Mouse (Mus musculus): ENCODE measurements around the gene Sun1. TPM values are rescaled to one million over a fixed set of nuclear protein-coding genes. Genes with fewer than 3 reads are reported as not detected.

The Sun1 gene
- polyA plus RNA-seq, 1 experiment from 2014 or later, result 52.7 TPM

DNA sequence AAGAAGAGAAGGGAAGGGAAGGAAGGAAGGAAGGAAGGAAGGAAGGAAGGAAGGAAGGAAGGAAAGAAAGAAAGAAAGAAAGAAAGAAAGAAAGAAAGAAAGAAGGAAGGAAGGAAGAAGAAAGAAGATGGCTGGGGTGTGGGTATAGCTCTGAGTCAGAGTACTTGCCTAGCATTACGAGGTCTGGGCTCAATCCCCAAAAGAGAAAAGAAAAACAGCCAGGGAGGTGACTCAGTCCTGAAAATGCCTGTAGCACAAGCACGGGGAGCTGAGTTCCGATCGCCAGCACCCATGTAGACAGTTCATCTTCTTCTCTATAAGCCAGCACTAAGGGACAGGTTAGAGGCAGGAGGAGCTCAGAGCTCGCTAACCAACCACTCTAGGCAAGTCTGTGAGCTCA is 10.7 kb upstream of the Sun1 start:
- DNase-seq (ENCODE audit: low spot score), result no peak
- 91% methylated on average over 5 of the region's 5 CpGs for WGBS
- peaks cover 36% of the 10 kb centered on the region for H3K36me3 ChIP-seq
- H3K4me3 ChIP-seq, result no peak overlapping the region
- H3K27me3 ChIP-seq (ENCODE audit: low read depth, poor library complexity, severe bottlenecking), result no peaks in the 10 kb centered on the region
- H3K27ac ChIP-seq, result no peak overlapping the region
- no peaks in the 10 kb centered on the region for H3K4me1 ChIP-seq
- H3K9me3 ChIP-seq (replicated peaks), result no peaks in the 10 kb centered on the region

DNA sequence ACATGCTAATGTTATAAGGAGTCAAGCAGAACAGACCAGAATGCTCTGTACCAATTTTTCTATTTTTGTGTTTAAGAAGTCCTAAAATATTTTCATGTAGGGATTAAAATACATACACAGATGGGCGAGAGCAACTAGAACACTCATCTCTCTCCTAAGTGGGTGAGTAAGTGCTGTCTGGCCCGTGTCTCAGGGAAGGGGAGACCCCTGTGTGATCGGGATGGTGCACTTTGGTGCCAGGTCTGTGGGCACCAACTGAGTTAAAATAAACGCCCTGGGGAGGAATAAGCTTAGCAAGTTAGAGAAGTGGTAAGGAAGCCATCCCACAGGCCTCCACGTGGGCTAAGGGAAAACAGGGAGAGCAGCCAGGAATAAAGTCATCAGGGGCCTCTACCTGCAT is 9.5 kb upstream of the Sun1 start:
- Histone ChIP-seq H3K27ac (no peak overlapping the region), H3K27me3 (ENCODE audit: low read depth, poor library complexity, severe bottlenecking) (no peaks in the 10 kb centered on the region), H3K4me3 (no peak overlapping the region), H3K4me1 (no peaks in the 10 kb centered on the region), H3K36me3 (peaks cover 24% of the 10 kb centered on the region), H3K9me3 (replicated peaks) (no peaks in the 10 kb centered on the region)
- WGBS, result 76% methylated on average over 5 of the region's 5 CpGs
- DNase-seq (ENCODE audit: low spot score), result no peak

DNA sequence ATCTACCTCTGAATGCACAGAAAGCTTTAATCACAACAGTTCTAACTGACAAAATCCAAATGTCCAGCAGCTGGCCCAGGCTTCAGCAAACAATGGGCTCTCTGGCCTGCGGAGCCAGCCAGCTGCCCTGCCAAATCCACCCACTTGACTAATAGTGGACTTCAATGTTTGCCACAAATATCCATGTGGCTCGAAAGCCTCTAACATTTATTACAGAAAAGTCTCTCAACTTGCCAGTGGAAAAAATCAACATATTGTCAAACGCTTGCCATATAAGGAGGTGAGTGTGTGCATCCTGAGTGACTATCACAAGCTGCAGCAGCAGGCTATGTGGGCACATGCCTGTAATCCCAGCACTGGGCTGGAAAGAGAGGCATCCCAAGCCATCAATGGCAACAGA is 1.7 kb upstream of the Sun1 start:
- Histone ChIP-seq H3K4me1 (peaks cover 27% of the 10 kb centered on the region), H3K9me3 (replicated peaks) (no peaks in the 10 kb centered on the region), H3K27ac (no peak overlapping the region), H3K36me3 (no peaks in the 10 kb centered on the region; the same call in 1 of the 2 replicates), H3K27me3 (ENCODE audit: low read depth, poor library complexity, severe bottlenecking) (no peaks in the 10 kb centered on the region), H3K4me3 (no peak overlapping the region)
- DNase-seq (ENCODE audit: low spot score), result no peak
- 94% methylated on average over 3 of the region's 3 CpGs for WGBS

DNA sequence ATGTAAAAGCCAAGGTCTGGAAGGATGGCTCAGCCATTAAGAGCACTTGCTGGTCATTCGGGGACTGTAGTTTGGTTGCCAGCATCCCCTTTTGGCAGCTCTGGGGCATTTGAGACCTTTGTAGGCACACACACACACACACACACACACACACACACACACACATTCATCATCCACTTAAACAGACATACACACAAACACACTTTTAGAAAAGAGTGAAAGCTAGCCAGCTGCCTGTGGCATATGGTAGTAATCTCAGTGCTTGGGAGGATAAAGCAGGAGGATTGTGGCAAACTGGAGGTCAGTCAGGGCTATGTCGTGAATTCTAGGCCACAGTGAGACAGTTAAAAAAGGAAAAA is 822 bp upstream of the Sun1 start:
- no peaks in the 10 kb centered on the region; the same call in 1 of the 2 replicates for H3K36me3 ChIP-seq
- peaks cover 27% of the 10 kb centered on the region for H3K4me1 ChIP-seq
- no peaks in the 10 kb centered on the region for H3K27me3 ChIP-seq (ENCODE audit: low read depth, poor library complexity, severe bottlenecking)
- peak; percentile 40 for DNase-seq (ENCODE audit: low spot score)
- WGBS, result 36% methylated on average over 2 of the region's 2 CpGs
- H3K9me3 ChIP-seq (replicated peaks), result no peaks in the 10 kb centered on the region
- H3K4me3 ChIP-seq, result peak overlapping the region; percentile 88
- H3K27ac ChIP-seq, result peak overlapping the region; percentile 89

DNA sequence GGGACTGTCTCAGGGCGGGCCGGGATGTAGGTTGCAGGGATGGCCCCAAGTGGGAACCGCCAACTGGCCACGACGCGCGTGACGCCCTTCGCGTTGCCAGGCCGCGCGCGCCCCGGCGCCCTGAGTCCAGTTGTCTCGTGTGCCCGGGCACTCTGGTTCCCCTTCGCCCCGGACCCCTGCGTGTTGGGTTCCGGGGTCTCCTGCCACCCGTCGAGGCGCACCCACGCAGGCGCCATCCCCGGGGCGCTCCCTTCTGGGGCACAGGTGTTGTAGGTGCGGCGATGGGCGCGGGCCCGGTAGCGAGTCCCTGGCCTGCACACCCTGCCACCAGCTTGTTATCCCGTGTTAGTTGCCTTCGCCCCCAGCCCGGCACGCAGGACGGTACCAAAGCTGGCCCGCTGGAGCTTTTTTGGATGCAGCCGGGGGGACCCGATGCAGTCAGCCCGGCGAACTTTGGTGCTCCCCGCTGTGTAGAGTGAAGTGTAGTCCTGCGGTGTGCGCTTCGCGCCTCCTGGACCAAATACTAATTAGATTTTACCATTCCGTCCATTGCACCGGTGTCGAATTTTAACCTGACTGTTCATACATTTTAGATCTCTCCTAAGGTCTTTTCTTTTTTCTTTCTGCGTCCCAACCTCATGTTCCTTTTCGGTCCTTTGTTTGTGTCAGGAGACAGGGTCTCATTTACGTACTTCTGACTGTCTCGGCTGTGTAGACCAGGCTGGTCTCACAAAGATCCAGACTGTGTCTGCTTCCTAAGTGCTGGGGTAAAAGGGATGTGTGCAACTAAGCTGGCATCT is 533 bp downstream of the Sun1 start:
- WGBS, result 2% methylated on average over 57 of the region's 57 CpGs
- no peak for DNase-seq (ENCODE audit: low spot score)

DNA sequence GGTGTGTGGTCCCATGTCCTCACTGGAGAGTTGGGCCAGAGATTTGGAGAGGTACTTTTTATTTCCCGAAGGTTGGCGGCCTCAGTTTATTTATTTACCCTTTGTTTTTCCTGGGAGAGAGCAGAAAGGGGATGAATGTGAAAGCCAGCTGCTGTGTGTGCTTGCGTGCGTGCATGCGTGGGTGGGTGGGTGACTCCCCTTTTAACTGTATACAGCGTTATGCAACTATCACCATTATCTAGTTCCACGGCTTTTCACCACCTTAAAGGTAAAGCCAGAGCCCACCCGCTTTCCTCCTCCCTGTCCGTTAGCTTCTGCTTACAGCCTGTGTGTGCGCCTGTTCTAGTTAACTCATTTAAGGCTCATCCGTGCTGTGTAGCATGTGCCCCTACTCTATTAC is 1.7 kb downstream of the Sun1 start:
- WGBS, result 90% methylated on average over 11 of the region's 11 CpGs
- no peak overlapping the region for H3K27ac ChIP-seq
- H3K4me3 ChIP-seq, result peak overlapping the region; percentile 88
- DNase-seq (ENCODE audit: low spot score), result no peak
- H3K4me1 ChIP-seq, result peaks cover 35% of the 10 kb centered on the region
- H3K9me3 ChIP-seq (replicated peaks), result no peaks in the 10 kb centered on the region
- no peaks in the 10 kb centered on the region; the same call in 1 of the 2 replicates for H3K36me3 ChIP-seq
- no peaks in the 10 kb centered on the region for H3K27me3 ChIP-seq (ENCODE audit: low read depth, poor library complexity, severe bottlenecking)

More for the DNA sequence above, 533 bp downstream of the Sun1 start:
- Histone ChIP-seq H3K4me1 (peaks cover 30% of the 10 kb centered on the region), H3K27me3 (ENCODE audit: low read depth, poor library complexity, severe bottlenecking) (no peaks in the 10 kb centered on the region), H3K36me3 (no peaks in the 10 kb centered on the region; the same call in 1 of the 2 replicates), H3K4me3 (peak overlapping the region; percentile 88), H3K27ac (peak overlapping the region; percentile 89), H3K9me3 (replicated peaks) (no peaks in the 10 kb centered on the region)

DNA sequence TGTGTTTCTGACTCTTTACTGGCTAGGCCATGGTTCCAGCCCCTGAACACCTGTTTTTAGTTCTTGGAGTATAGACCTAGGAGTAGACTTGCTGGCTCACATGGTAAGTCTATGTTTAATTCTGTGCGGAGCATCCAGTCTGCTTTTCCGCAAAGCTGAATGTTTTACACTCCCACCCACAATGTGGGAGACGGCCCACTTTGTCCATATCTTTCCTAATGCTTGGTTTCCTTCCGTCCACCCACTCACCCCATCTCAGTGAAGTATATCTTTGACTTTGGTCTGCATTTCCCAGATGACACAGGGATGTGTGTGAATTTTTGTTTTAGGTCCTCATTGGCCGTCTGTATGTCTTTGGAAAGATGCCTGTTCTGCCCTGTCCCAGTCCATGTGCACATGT is 2.9 kb downstream of the Sun1 start:
- Histone ChIP-seq H3K36me3 (no peaks in the 10 kb centered on the region; the same call in 1 of the 2 replicates), H3K27ac (no peak overlapping the region), H3K27me3 (ENCODE audit: low read depth, poor library complexity, severe bottlenecking) (no peaks in the 10 kb centered on the region), H3K9me3 (replicated peaks) (no peaks in the 10 kb centered on the region), H3K4me1 (peaks cover 35% of the 10 kb centered on the region), H3K4me3 (no peak overlapping the region)
- WGBS, result 90% methylated on average over 5 of the region's 5 CpGs
- DNase-seq (ENCODE audit: low spot score), result no peak

DNA sequence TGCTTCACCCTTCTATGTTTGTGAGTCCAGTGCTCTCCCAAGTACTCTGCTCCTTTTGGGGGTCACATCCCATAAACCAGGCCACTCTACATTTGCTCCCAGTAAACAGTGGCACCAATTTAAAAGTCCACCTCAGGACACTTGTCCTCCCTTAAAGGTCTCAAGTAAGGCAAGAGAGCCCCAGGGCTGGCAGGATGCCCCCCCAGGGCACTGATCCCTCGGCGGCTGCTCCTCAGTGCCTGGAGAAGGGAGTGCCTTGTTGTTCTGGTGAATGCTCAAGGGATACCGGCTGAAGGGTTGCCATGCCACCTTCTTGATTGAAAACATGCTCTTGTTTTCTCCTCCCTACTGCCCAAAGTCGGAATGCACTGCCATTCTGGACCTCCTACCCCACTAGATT is 5.6 kb downstream of the Sun1 start:
- no peak overlapping the region for H3K4me3 ChIP-seq
- H3K27me3 ChIP-seq (ENCODE audit: low read depth, poor library complexity, severe bottlenecking), result no peaks in the 10 kb centered on the region
- WGBS, result 76% methylated on average over 4 of the region's 4 CpGs
- H3K9me3 ChIP-seq (replicated peaks), result no peaks in the 10 kb centered on the region
- H3K4me1 ChIP-seq, result peaks cover 21% of the 10 kb centered on the region
- DNase-seq (ENCODE audit: low spot score), result no peak
- no peak overlapping the region for H3K27ac ChIP-seq
- peaks cover 23% of the 10 kb centered on the region for H3K36me3 ChIP-seq

DNA sequence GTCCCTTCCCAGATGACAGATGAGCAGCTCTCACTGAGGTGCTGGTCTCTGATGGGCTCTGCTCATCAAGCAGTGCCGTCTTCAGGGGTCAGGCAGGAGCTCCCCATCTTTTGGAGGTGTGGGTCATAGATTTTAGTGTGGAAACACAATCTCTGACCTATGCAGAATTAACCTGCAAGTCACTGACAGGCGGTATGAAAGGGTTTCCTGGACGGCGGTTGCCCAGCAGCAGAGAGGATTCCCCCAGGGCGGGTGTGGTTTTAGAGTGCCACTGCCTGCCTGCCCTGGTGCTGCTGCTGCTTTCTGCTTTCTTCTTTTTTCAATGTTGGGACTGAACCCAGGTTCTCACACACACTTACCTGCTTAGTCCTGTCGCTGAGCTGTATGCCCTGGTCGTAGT is 6.1 kb downstream of the Sun1 start:
- WGBS, result 89% methylated on average over 7 of the region's 7 CpGs
- no peak for DNase-seq (ENCODE audit: low spot score)
- Histone ChIP-seq H3K4me3 (no peak overlapping the region), H3K27me3 (ENCODE audit: low read depth, poor library complexity, severe bottlenecking) (no peaks in the 10 kb centered on the region), H3K9me3 (replicated peaks) (no peaks in the 10 kb centered on the region), H3K4me1 (peaks cover 17% of the 10 kb centered on the region), H3K27ac (no peak overlapping the region), H3K36me3 (peaks cover 25% of the 10 kb centered on the region)

DNA sequence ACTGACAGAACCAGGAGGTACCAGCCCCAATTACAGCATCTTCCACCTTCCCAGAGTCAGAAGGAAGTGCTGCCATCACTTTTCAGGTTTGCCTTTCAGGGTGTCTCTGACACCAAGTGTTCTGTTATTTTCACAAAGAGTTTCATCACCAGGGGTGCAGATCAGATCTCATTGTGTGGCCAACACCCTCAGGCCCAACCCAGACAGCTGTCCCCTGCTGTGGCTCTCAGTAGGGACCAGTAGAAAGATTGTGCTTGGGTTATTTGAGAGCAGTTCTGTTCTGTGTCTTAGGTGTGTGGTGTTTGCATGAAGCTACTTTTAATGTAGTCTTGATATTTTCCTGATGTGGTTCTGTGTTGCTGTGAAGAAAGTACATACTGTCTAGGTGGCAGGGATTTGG is 7.7 kb downstream of the Sun1 start:
- no peaks in the 10 kb centered on the region for H3K27me3 ChIP-seq (ENCODE audit: low read depth, poor library complexity, severe bottlenecking)

DNA sequence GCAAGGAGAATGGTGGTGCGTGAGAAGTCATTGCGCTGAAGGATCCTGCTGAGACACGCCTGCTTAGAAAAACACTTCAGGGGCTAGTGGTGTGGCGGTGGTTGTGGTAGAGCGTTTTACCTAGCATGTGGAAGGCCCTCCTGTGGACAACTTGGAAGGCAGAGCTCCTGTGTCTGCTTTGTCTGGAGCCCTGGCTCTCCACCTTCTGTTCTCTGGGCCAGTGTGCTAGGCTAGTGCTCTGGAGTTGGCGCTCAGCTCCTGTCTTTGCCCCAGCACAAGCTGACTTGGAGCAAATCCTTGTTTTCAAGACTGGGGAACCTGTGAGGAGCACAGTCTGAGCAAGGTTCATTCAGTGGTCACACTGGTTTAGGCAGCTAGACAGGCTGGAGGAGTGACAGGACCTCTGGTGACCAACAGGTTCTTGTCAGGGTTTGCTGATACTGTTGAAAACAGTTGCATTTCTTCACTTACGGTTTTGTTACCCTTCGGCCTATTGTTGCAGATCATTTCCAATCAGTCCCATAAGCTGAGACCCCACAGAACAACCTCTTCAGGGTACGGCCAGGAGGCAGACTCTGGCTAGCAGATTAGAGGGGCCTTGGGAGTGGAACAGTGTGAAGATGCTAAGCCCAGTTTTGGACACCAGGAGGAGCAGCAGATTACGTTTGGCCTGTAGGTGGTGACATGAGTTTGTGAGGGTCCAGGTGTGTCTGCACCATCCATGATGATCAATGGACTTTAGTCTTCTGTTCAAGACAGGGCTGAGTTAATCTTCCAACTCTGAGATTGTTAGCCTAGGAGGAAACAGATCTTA is 8.6 kb downstream of the Sun1 start:
- no peak for DNase-seq (ENCODE audit: low spot score)
- H3K36me3 ChIP-seq, result peaks cover 38% of the 10 kb centered on the region
- no peaks in the 10 kb centered on the region for H3K9me3 ChIP-seq (replicated peaks)
- no peak overlapping the region for H3K4me3 ChIP-seq
- WGBS, result 90% methylated on average over 10 of the region's 10 CpGs
- peaks cover 8% of the 10 kb centered on the region; the same call in 1 of the 2 replicates for H3K4me1 ChIP-seq
- no peaks in the 10 kb centered on the region for H3K27me3 ChIP-seq (ENCODE audit: low read depth, poor library complexity, severe bottlenecking)
- H3K27ac ChIP-seq, result no peak overlapping the region

More for the DNA sequence above, 7.7 kb downstream of the Sun1 start:
- Histone ChIP-seq H3K27ac (no peak overlapping the region), H3K4me1 (peaks cover 8% of the 10 kb centered on the region; the same call in 1 of the 2 replicates), H3K36me3 (peaks cover 36% of the 10 kb centered on the region), H3K9me3 (replicated peaks) (no peaks in the 10 kb centered on the region), H3K4me3 (no peak overlapping the region)
- DNase-seq (ENCODE audit: low spot score), result no peak

DNA sequence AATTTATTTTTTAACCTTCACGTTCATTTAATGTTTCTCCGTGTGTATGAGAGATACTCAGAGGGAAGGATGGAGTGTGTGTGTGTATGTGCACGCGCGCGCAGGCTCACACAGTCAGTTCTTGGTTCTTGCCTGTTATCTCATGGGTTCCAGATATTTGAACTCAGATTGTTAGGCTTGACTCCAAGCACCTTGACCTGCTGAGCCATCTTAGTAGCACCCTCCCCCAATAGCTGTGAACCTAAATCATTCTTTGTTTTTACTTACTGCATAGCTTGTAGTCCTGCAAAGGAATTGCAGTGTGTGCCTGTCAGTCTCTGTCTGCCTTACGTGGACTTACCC is 9.2 kb downstream of the Sun1 start:
- Histone ChIP-seq H3K4me1 (peaks cover 8% of the 10 kb centered on the region; the same call in 1 of the 2 replicates), H3K27ac (no peak overlapping the region), H3K9me3 (replicated peaks) (no peaks in the 10 kb centered on the region), H3K36me3 (peaks cover 38% of the 10 kb centered on the region), H3K27me3 (ENCODE audit: low read depth, poor library complexity, severe bottlenecking) (no peaks in the 10 kb centered on the region), H3K4me3 (no peak overlapping the region)
- no peak for DNase-seq (ENCODE audit: low spot score)
- WGBS, result 96% methylated on average over 7 of the region's 7 CpGs

DNA sequence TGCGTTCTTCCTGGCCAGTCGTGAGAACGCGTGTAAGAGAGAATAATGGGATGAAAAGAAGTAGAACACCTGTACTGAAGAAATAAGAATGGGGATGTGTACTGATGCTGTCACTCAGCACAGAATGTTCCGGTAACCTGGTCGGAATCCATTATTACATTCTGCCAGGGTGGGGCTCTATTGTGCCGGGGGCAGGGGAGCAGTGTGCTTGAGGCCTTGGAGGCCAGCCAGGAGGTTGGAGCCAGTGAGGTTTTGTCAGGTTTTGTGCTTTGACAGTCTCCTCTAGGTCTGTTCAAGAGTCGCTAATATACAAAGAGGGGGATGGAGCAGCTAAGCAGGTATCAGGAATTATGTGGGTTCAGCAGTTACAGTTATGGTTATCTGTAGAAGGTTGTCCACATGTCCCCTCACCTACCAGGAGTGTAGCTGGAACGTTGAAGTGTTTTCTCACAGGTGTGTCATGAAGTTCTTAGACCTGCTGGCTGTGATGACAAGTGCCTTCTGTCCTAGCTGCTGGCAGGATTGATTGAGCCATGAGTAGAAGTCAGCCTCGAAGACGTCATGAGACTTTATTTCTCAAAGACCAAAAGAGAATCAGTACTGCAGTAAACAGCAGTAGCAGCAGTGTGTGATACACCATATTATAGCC is 11.4 kb downstream of the Sun1 start:
- DNase-seq (ENCODE audit: low spot score), result no peak
- Histone ChIP-seq H3K27me3 (ENCODE audit: low read depth, poor library complexity, severe bottlenecking) (no peaks in the 10 kb centered on the region), H3K27ac (no peak overlapping the region), H3K4me3 (no peak overlapping the region), H3K36me3 (peaks cover 57% of the 10 kb centered on the region), H3K9me3 (replicated peaks) (no peaks in the 10 kb centered on the region), H3K4me1 (no peaks in the 10 kb centered on the region)
- WGBS, result 94% methylated on average over 11 of the region's 11 CpGs

Measured in limb, embryonic 10.5 days (tissue).